Mouse (Mus musculus): ENCODE measurements at regions not wholly inside any gene's neighbourhood (a gene's known extent, or its start where the extent isn't known, plus 50 kb on each side); places are given as distances from the start of the nearest gene placed in this dataset.
A peak's percentile ranks its signal among the peaks of the same experiment; 100 is the strongest.

DNA sequence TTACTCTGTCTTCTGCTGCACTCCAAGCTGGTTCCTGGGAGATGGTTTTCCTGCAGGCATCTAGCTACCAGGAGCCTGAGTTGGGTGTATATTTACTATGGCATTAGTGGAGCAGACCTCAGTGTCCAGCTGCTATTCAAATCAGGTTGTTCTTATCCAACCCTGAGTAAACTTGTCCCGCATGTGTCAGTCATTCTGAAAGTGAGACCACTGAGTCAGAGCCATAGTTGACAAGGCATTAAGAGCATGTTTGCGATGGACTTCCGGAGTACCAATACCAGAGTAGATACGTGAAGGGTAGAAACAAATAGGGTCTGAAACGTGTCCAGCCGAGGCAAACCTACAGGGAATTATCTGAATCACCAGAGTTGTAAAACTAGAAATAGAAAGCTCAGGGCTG is 520.6 kb downstream of the Defb40 start:
- no peak for DNase-seq (ENCODE audit: low read depth, low spot score)
- in situ Hi-C loops (cut with MboI; ENCODE audit: low sequenced_read_pairs in 2 of 2, unreplicated experiment in 2 of 2) = loop anchor here in 1 of 2 experiments (25.0 kb wide), 1 partner anchor 480 kb away; no protein-coding TSS in a partner anchor
- TF ChIP-seq HCFC1 (IDR thresholded peaks at IDR 0.05; ENCODE audit: borderline replicate concordance, insufficient read depth, low read length) = no peak
- TF ChIP-seq ZC3H11A (IDR thresholded peaks at IDR 0.05; ENCODE audit: borderline replicate concordance, low read depth, low read length) = no peak
- TF ChIP-seq CHD2 (IDR thresholded peaks at IDR 0.05; ENCODE audit: low read depth, low read length) = no peak
- no peak for TF ChIP-seq MAFK (IDR thresholded peaks at IDR 0.05; ENCODE audit: insufficient read depth, low read depth, low read length)
- no peak for TF ChIP-seq ZNF384 (IDR thresholded peaks at IDR 0.05; ENCODE audit: low read depth, low read length)

GRCm38 (mm10) chr8:18449015-18449414 is 529.0 kb downstream of the Defb40 start:
- no peak for DNase-seq (ENCODE audit: low read depth, low spot score)
- Histone ChIP-seq H3K9ac (ENCODE audit: insufficient read depth, low read depth, low read length, poor library complexity, severe bottlenecking) (no peak overlapping the region), H3K4me3 (ENCODE audit: insufficient read depth in 1 of 2, low read depth in 1 of 2, low read length in 2 of 2, poor library complexity in 1 of 2, severe bottlenecking in 1 of 2) (no peak overlapping the region), H3K27ac (ENCODE audit: insufficient read depth, low read depth, low read length, poor library complexity, severe bottlenecking) (no peak overlapping the region), H3K36me3 (ENCODE audit: control insufficient read depth, insufficient read depth, low read length, poor library complexity, severe bottlenecking) (no peaks in the 10 kb centered on the region), H3K9me3 (ENCODE audit: control insufficient read depth, insufficient read depth, low read depth, low read length) (no peaks in the 10 kb centered on the region), H3K4me1 (ENCODE audit: control insufficient read depth in 2 of 2, insufficient read depth in 2 of 2, low read length in 2 of 2, poor library complexity in 1 of 2) (no peaks in the 10 kb centered on the region)
- in situ Hi-C loops (cut with MboI; ENCODE audit: low sequenced_read_pairs in 2 of 2, unreplicated experiment in 2 of 2) = no loop called here
- TF ChIP-seq ZNF384 (IDR thresholded peaks at IDR 0.05; ENCODE audit: low read depth, low read length) = no peak
- no peak for TF ChIP-seq ZC3H11A (IDR thresholded peaks at IDR 0.05; ENCODE audit: borderline replicate concordance, low read depth, low read length)
- TF ChIP-seq CHD2 (IDR thresholded peaks at IDR 0.05; ENCODE audit: low read depth, low read length) = no peak
- no peak for TF ChIP-seq MAFK (IDR thresholded peaks at IDR 0.05; ENCODE audit: insufficient read depth, low read depth, low read length)
- TF ChIP-seq HCFC1 (IDR thresholded peaks at IDR 0.05; ENCODE audit: borderline replicate concordance, insufficient read depth, low read length) = no peak

More for the DNA sequence above, 520.6 kb downstream of the Defb40 start:
- no peaks in the 10 kb centered on the region; a peak in 1 of 4 replicates for H3K4me1 ChIP-seq (ENCODE audit: control insufficient read depth in 2 of 2, insufficient read depth in 2 of 2, low read length in 2 of 2, poor library complexity in 1 of 2)
- no peak overlapping the region for H3K9ac ChIP-seq (ENCODE audit: insufficient read depth, low read depth, low read length, poor library complexity, severe bottlenecking)
- no peak overlapping the region for H3K4me3 ChIP-seq (ENCODE audit: insufficient read depth in 1 of 2, low read depth in 1 of 2, low read length in 2 of 2, poor library complexity in 1 of 2, severe bottlenecking in 1 of 2)
- H3K36me3 ChIP-seq (ENCODE audit: control insufficient read depth, insufficient read depth, low read length, poor library complexity, severe bottlenecking) = no peaks in the 10 kb centered on the region
- no peak overlapping the region for H3K27ac ChIP-seq (ENCODE audit: insufficient read depth, low read depth, low read length, poor library complexity, severe bottlenecking)
- no peaks in the 10 kb centered on the region for H3K9me3 ChIP-seq (ENCODE audit: control insufficient read depth, insufficient read depth, low read depth, low read length)

- no peak overlapping the region for H3K27ac ChIP-seq (ENCODE audit: insufficient read depth, low read depth, low read length, poor library complexity, severe bottlenecking)
- no peak for TF ChIP-seq CHD2 (IDR thresholded peaks at IDR 0.05; ENCODE audit: low read depth, low read length)
- no peak for TF ChIP-seq ZNF384 (IDR thresholded peaks at IDR 0.05; ENCODE audit: low read depth, low read length)
- peak; percentile 17 for DNase-seq (ENCODE audit: low read depth, low spot score)
- H3K4me1 ChIP-seq (ENCODE audit: control insufficient read depth in 2 of 2, insufficient read depth in 2 of 2, low read length in 2 of 2, poor library complexity in 1 of 2) = no peaks in the 10 kb centered on the region
- H3K36me3 ChIP-seq (ENCODE audit: control insufficient read depth, insufficient read depth, low read length, poor library complexity, severe bottlenecking) = no peaks in the 10 kb centered on the region
- no peaks in the 10 kb centered on the region for H3K9me3 ChIP-seq (ENCODE audit: control insufficient read depth, insufficient read depth, low read depth, low read length)
- in situ Hi-C loops (cut with MboI; ENCODE audit: low sequenced_read_pairs in 2 of 2, unreplicated experiment in 2 of 2) = no loop called here
- H3K9ac ChIP-seq (ENCODE audit: insufficient read depth, low read depth, low read length, poor library complexity, severe bottlenecking) = no peak overlapping the region
- H3K4me3 ChIP-seq (ENCODE audit: insufficient read depth in 1 of 2, low read depth in 1 of 2, low read length in 2 of 2, poor library complexity in 1 of 2, severe bottlenecking in 1 of 2) = no peak overlapping the region
Observed at GRCm38 (mm10) chr8:18442212-18442611, 535.8 kb downstream of the Defb40 start.

DNA sequence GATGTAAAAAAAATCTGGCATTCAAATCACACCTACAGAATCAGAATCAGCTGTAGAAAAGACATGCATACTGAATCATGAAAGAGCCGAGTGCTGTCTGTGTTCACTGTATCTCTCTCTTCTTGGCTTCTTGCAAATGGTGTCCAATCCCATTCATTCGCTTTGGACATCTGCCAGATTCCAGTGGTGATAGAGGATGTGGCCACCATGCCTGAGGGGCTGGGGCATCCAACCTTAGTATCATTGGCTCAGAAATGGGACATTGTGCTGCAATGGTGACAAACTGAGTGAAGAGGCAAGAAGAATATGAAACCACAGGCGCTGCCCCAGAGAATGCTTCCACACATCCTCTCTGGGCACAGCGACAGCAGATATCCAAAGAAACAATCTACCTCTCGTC is 555.2 kb downstream of the Defb40 start:
- in situ Hi-C loops (cut with MboI; ENCODE audit: low sequenced_read_pairs in 2 of 2, unreplicated experiment in 2 of 2) = no loop called here
- no peak overlapping the region for H3K4me3 ChIP-seq (ENCODE audit: insufficient read depth in 1 of 2, low read depth in 1 of 2, low read length in 2 of 2, poor library complexity in 1 of 2, severe bottlenecking in 1 of 2)

DNA sequence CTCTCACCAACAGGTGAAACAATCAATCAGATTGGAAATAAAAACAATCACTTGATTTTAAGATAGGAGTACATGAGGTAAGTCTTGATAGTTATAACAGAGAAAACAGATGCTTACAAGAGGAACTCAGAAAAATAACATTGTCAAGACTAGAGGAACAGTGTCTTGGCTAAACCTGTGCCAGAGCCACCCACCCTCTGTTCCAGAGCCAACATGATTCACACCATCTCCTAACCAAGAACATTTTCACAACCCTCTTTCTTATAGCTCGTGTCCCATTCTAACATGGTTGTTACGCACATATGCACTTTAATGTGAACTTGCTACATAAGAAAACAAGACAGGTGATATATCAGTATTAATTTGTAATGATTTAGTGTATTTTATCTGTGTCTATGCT is 565.6 kb downstream of the Defb40 start:
- Histone ChIP-seq H3K27ac (ENCODE audit: insufficient read depth, low read depth, low read length, poor library complexity, severe bottlenecking) (no peak overlapping the region), H3K36me3 (ENCODE audit: control insufficient read depth, insufficient read depth, low read length, poor library complexity, severe bottlenecking) (no peaks in the 10 kb centered on the region), H3K4me3 (ENCODE audit: insufficient read depth in 1 of 2, low read depth in 1 of 2, low read length in 2 of 2, poor library complexity in 1 of 2, severe bottlenecking in 1 of 2) (no peak overlapping the region), H3K9me3 (ENCODE audit: control insufficient read depth, insufficient read depth, low read depth, low read length) (no peaks in the 10 kb centered on the region), H3K9ac (ENCODE audit: insufficient read depth, low read depth, low read length, poor library complexity, severe bottlenecking) (no peak overlapping the region), H3K4me1 (ENCODE audit: control insufficient read depth in 2 of 2, insufficient read depth in 2 of 2, low read length in 2 of 2, poor library complexity in 1 of 2) (no peaks in the 10 kb centered on the region)
- TF ChIP-seq HCFC1 (IDR thresholded peaks at IDR 0.05; ENCODE audit: borderline replicate concordance, insufficient read depth, low read length) = no peak
- no peak for TF ChIP-seq CHD2 (IDR thresholded peaks at IDR 0.05; ENCODE audit: low read depth, low read length)
- TF ChIP-seq ZNF384 (IDR thresholded peaks at IDR 0.05; ENCODE audit: low read depth, low read length) = no peak
- TF ChIP-seq MAFK (IDR thresholded peaks at IDR 0.05; ENCODE audit: insufficient read depth, low read depth, low read length) = no peak
- TF ChIP-seq ZC3H11A (IDR thresholded peaks at IDR 0.05; ENCODE audit: borderline replicate concordance, low read depth, low read length) = no peak
- in situ Hi-C loops (cut with MboI; ENCODE audit: low sequenced_read_pairs in 2 of 2, unreplicated experiment in 2 of 2) = no loop called here
- no peak for DNase-seq (ENCODE audit: low read depth, low spot score)

More for the DNA sequence above, 555.2 kb downstream of the Defb40 start:
- no peaks in the 10 kb centered on the region for H3K4me1 ChIP-seq (ENCODE audit: control insufficient read depth in 2 of 2, insufficient read depth in 2 of 2, low read length in 2 of 2, poor library complexity in 1 of 2)
- no peaks in the 10 kb centered on the region for H3K36me3 ChIP-seq (ENCODE audit: control insufficient read depth, insufficient read depth, low read length, poor library complexity, severe bottlenecking)
- H3K9ac ChIP-seq (ENCODE audit: insufficient read depth, low read depth, low read length, poor library complexity, severe bottlenecking) = no peak overlapping the region
- H3K9me3 ChIP-seq (ENCODE audit: control insufficient read depth, insufficient read depth, low read depth, low read length) = no peaks in the 10 kb centered on the region
- no peak for TF ChIP-seq HCFC1 (IDR thresholded peaks at IDR 0.05; ENCODE audit: borderline replicate concordance, insufficient read depth, low read length)
- no peak for TF ChIP-seq CHD2 (IDR thresholded peaks at IDR 0.05; ENCODE audit: low read depth, low read length)
- TF ChIP-seq ZNF384 (IDR thresholded peaks at IDR 0.05; ENCODE audit: low read depth, low read length) = no peak
- no peak for TF ChIP-seq ZC3H11A (IDR thresholded peaks at IDR 0.05; ENCODE audit: borderline replicate concordance, low read depth, low read length)
- no peak for TF ChIP-seq MAFK (IDR thresholded peaks at IDR 0.05; ENCODE audit: insufficient read depth, low read depth, low read length)
- no peak for DNase-seq (ENCODE audit: low read depth, low spot score)
- H3K27ac ChIP-seq (ENCODE audit: insufficient read depth, low read depth, low read length, poor library complexity, severe bottlenecking) = no peak overlapping the region
